Mouse (Mus musculus): Measurements from ENCODE around the gene Mcrip2.

GRCm38 (mm10) chr17:25825984-25826570 lies 42.5 kb downstream of the Mcrip2 start:
- TF ChIP-seq CTCF (IDR thresholded peaks at IDR 0.05; ENCODE audit: extremely low read depth, insufficient read depth, insufficient read length, insufficient replicate concordance) (no peak), POLR2A (IDR thresholded peaks at IDR 0.05; ENCODE audit: low read depth, low read length) (no peak)

Measured in spleen, adult 2 months (tissue).